Mouse (Mus musculus) liver, embryonic 12.5 days (tissue): ENCODE measurements around the gene Nefh. TPM values are rescaled to one million over a fixed set of nuclear protein-coding genes. Genes with fewer than 3 reads are reported as not detected.

Experiments
- ATAC-seq: fragments of 200-750 bp; cut with Nextera tagmentation; 2 replicates; pipeline ENCODE4 v1.8.0; 2017; ENCODE audit warnings: moderate number of reproducible peaks, mild to moderate bottlenecking, moderate library complexity
- H3K27ac ChIP-seq: fragments of 300-500 bp; sonication (generic); 2 replicates; pipeline ENCODE4 v1.5.1; 2016; ENCODE audit warnings: mild to moderate bottlenecking
- H3K27me3 ChIP-seq: fragments of 300-500 bp; sonication (generic); replicated peaks from 2 replicates; pipeline ENCODE4 v1.6.1; 2016; ENCODE audit warnings: mild to moderate bottlenecking, moderate library complexity
- H3K36me3 ChIP-seq: fragments of 300-500 bp; sonication (generic); 2 replicates; pipeline ENCODE4 v1.6.1; 2016; ENCODE audit warnings: mild to moderate bottlenecking, moderate library complexity
- H3K4me1 ChIP-seq: fragments of 300-500 bp; sonication (generic); 2 replicates; pipeline ENCODE4 v1.6.1; 2016
- H3K4me2 ChIP-seq: fragments of 300-500 bp; sonication (generic); 2 replicates; pipeline ENCODE4 v1.6.1; 2016; ENCODE audit warnings: mild to moderate bottlenecking, moderate library complexity
- H3K4me3 ChIP-seq: fragments of 300-500 bp; sonication (generic); 2 replicates; pipeline ENCODE4 v1.5.1; 2016; ENCODE audit warnings: mild to moderate bottlenecking, moderate library complexity
- H3K9ac ChIP-seq: fragments of 300-500 bp; sonication (generic); 2 replicates; pipeline ENCODE4 v1.6.1; 2016; ENCODE audit warnings: mild to moderate bottlenecking, moderate library complexity
- H3K9me3 ChIP-seq: fragments of 300-500 bp; sonication (generic); replicated peaks from 2 replicates; pipeline ENCODE4 v1.6.1; 2016; ENCODE audit warnings: mild to moderate bottlenecking, moderate library complexity
- WGBS: fragments of 180-500 bp; shearing (Covaris S2); methylation state at CpG from one replicate; pipeline ENCODE4 v1.1.7; 2016; ENCODE audit not compliant: insufficient replicate concordance; 5-methylcytosine and 5-hydroxymethylcytosine counted together
- polyA plus RNA-seq: library from polyadenylated mRNA; unstranded; fragments of >200 nt; fragmentation: Nextera tagmentation; extraction: Ambion mirVana; gene quantifications from 2 replicates; pipeline ENCODE4 v1.2.1, GENCODE M21; 2016

Nefh gene
- polyA plus RNA-seq, 1 experiment from 2014 or later: 0.73 TPM

- 37% methylated on average over 11 of the region's 11 CpGs for WGBS
- no peak overlapping the region for H3K9ac ChIP-seq
- no peak overlapping the region for H3K4me3 ChIP-seq
- H3K9me3 ChIP-seq: no peaks in the 10 kb centered on the region
- no peak overlapping the region for H3K4me2 ChIP-seq
- peaks cover 34% of the 10 kb centered on the region for H3K4me1 ChIP-seq
- H3K27ac ChIP-seq: peak overlapping the region; percentile 65; the same call in 1 of the 2 replicates
- H3K27me3 ChIP-seq: 0 out of 2 replicates have a peak, but pooled peaks cover 3% of the 10 kb centered on the region
- no peaks in the 10 kb centered on the region for H3K36me3 ChIP-seq
- ATAC-seq: peak; percentile 22; the same call in 1 of the 2 replicates
These were observed 26.7 kb upstream of the Nefh start for GRCm38 (mm10) chr11:4974376-4975122.

- no peak overlapping the region for H3K4me3 ChIP-seq
- H3K9ac ChIP-seq: no peak overlapping the region
- H3K9me3 ChIP-seq: no peaks in the 10 kb centered on the region
- no peak for ATAC-seq
- 0 out of 2 replicates have a peak, but pooled peaks cover 3% of the 10 kb centered on the region for H3K27me3 ChIP-seq
- H3K36me3 ChIP-seq: no peaks in the 10 kb centered on the region
- peaks cover 34% of the 10 kb centered on the region for H3K4me1 ChIP-seq
- no peak overlapping the region for H3K4me2 ChIP-seq
- WGBS: 55% methylated on average over 2 of the region's 2 CpGs
- peak overlapping the region; percentile 65 for H3K27ac ChIP-seq
These were observed 26.0 kb upstream of the Nefh start for GRCm38 (mm10) chr11:4973871-4974256.

GRCm38 (mm10) chr11:4972967-4973870, 25.4 kb upstream of the Nefh start:
- H3K9me3 ChIP-seq: no peaks in the 10 kb centered on the region
- 0 out of 2 replicates have a peak, but pooled peaks cover 3% of the 10 kb centered on the region for H3K27me3 ChIP-seq
- WGBS: 52% methylated on average over 13 of the region's 13 CpGs
- ATAC-seq: peak; percentile 71
- H3K36me3 ChIP-seq: no peaks in the 10 kb centered on the region
- H3K27ac ChIP-seq: peak overlapping the region; percentile 65
- H3K4me1 ChIP-seq: peaks cover 39% of the 10 kb centered on the region
- H3K4me3 ChIP-seq: no peak overlapping the region
- H3K9ac ChIP-seq: no peak overlapping the region
- H3K4me2 ChIP-seq: no peak overlapping the region

GRCm38 (mm10) chr11:4968376-4968775, 20.5 kb upstream of the Nefh start:
- H3K36me3 ChIP-seq: no peaks in the 10 kb centered on the region
- H3K4me2 ChIP-seq: no peak overlapping the region
- H3K9me3 ChIP-seq: no peaks in the 10 kb centered on the region
- ATAC-seq: no peak
- peaks cover 48% of the 10 kb centered on the region for H3K4me1 ChIP-seq
- 66% methylated on average over 10 of the region's 10 CpGs for WGBS
- no peaks in the 10 kb centered on the region for H3K27me3 ChIP-seq
- peak overlapping the region; percentile 27; the same call in 1 of the 2 replicates for H3K27ac ChIP-seq
- no peak overlapping the region for H3K9ac ChIP-seq
- H3K4me3 ChIP-seq: no peak overlapping the region

DNA sequence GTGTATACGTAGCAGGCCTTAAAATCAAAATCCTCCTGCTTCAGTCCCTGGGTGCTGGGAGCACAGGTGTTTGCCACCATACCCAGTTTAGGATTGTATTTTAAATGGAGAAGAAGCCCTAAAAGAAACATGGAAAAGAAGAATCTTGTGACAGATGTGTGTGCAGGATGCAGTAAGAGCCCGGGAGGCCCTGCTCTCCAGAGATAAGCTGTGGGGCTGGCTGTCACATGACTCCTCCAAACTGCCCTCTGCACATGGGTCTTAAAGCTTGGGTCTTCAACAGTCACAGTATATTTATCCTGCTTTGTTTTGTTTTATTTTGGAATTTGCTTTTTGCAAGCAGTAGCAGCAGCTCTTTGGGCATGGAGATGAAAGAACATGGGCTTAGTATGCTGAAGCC, 19.7 kb upstream of the Nefh start:
- ATAC-seq: peak; percentile 82
- peak overlapping the region; percentile 64 for H3K27ac ChIP-seq
- H3K4me3 ChIP-seq: no peak overlapping the region

DNA sequence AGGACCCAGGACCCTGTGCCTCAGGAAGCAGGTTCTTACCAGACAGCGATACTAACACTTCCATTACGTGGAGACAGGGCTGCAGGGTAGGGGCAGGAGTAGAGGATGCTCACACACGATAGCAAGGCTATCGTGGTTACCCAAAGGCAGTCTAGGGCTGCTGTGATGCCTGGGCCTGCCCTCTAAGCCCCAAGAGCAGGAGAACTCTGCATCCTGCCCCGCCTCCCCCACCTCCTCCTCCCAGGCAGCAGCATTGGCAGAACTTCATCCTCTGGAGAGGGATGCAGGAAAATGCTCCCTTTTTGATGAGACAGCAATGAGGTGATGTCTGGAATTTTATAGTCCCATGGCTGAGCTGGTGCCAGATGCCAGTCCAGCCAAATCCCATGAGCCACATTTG, 19.0 kb upstream of the Nefh start:
- peak overlapping the region; percentile 40 for H3K4me2 ChIP-seq
- WGBS: 10% methylated on average over 5 of the region's 5 CpGs

More for the DNA sequence above, 19.7 kb upstream of the Nefh start:
- no peaks in the 10 kb centered on the region for H3K36me3 ChIP-seq
- 15% methylated on average over 2 of the region's 2 CpGs for WGBS
- peak overlapping the region; percentile 2; the same call in 1 of the 2 replicates for H3K9ac ChIP-seq
- H3K4me1 ChIP-seq: peaks cover 48% of the 10 kb centered on the region
- H3K27me3 ChIP-seq: no peaks in the 10 kb centered on the region
- no peaks in the 10 kb centered on the region for H3K9me3 ChIP-seq
- H3K4me2 ChIP-seq: peak overlapping the region; percentile 40

DNA sequence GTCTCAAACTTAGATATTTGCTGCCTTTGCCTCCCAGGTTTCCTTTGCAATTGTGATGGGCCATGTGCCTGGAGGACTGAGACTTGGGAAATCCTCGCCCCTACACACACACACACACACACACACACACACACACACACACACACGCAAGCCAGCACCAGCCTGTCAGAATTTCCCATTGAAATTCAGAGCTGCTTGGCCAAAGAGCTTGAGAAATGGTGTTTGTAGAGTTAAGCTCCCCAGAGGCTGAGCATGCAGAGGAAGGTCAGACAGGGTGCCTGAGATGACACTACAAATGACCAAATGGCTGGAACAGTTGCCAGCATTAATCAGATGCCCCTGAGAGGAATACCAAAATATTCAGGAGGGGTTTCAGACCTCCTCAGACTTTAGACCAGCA, 18.5 kb upstream of the Nefh start:
- Histone ChIP-seq H3K27me3 (no peaks in the 10 kb centered on the region), H3K36me3 (no peaks in the 10 kb centered on the region), H3K27ac (peak overlapping the region; percentile 64), H3K9ac (0 out of 2 replicates have a peak overlapping the region, but pooled peaks have one; percentile 2), H3K4me3 (no peak overlapping the region), H3K4me1 (peaks cover 48% of the 10 kb centered on the region), H3K4me2 (peak overlapping the region; percentile 40), H3K9me3 (no peaks in the 10 kb centered on the region)
- no peak for ATAC-seq
- WGBS: 67% methylated on average over 2 of the region's 2 CpGs

More for the DNA sequence above, 19.0 kb upstream of the Nefh start:
- Histone ChIP-seq H3K27ac (peak overlapping the region; percentile 64), H3K4me3 (no peak overlapping the region), H3K9ac (peak overlapping the region; percentile 2; the same call in 1 of the 2 replicates), H3K27me3 (no peaks in the 10 kb centered on the region), H3K36me3 (no peaks in the 10 kb centered on the region), H3K9me3 (no peaks in the 10 kb centered on the region), H3K4me1 (peaks cover 48% of the 10 kb centered on the region)
- ATAC-seq: peak; percentile 86

- Histone ChIP-seq H3K27ac (no peak overlapping the region), H3K4me1 (peaks cover 34% of the 10 kb centered on the region), H3K4me2 (no peak overlapping the region), H3K36me3 (no peaks in the 10 kb centered on the region), H3K9me3 (no peaks in the 10 kb centered on the region), H3K9ac (no peak overlapping the region), H3K4me3 (no peak overlapping the region), H3K27me3 (peaks cover 4% of the 10 kb centered on the region)
- WGBS: 58% methylated on average over 6 of the region's 6 CpGs
- no peak for ATAC-seq
These were observed 15.4 kb upstream of the Nefh start for GRCm38 (mm10) chr11:4963099-4963808.

DNA sequence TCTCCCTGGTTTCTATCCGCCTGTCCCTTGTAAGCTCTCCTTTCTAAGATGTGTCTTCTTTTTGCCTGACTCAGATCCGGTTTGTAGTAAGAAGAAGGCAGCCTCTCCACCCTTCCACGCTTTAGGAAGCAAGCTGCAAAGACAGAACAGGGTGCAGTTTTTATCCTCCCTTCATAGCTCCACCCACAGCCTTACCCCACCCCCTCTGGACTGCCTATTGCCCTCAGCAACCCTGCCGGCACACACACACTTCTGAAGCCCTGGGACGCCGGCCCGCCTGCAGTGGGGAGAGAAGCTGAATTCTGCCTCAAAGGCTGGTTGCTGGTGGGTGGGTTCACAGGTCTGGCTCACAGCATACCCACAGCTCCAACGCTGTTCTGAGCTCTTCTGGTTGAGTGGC, 6.1 kb upstream of the Nefh start:
- Histone ChIP-seq H3K36me3 (no peaks in the 10 kb centered on the region), H3K4me1 (peaks cover 9% of the 10 kb centered on the region), H3K9ac (no peak overlapping the region), H3K4me3 (no peak overlapping the region), H3K4me2 (no peak overlapping the region), H3K27me3 (peaks cover 92% of the 10 kb centered on the region), H3K9me3 (no peaks in the 10 kb centered on the region), H3K27ac (no peak overlapping the region)
- ATAC-seq: no peak
- WGBS: 3% methylated on average over 8 of the region's 8 CpGs

DNA sequence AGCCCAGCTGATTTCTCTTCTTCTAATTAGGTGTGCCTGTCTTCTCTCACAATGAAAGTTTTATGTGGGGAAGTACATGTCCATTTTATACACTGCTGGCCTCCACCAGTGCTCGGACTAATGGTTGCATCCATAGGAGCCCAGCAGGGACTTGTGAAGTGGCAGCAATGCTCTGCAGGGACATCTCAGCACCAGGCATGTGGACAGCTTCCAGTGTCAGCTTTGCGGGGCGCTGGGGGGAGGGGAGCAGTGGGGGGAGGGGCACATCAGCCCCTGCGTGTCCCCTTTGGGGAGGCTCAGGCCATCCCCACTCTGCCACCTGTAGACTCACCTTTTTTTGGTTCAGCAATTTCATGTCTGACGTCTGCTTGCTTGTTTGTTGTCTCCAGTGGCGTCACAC, 5.5 kb upstream of the Nefh start:
- Histone ChIP-seq H3K27ac (no peak overlapping the region), H3K4me2 (no peak overlapping the region), H3K27me3 (peaks cover 95% of the 10 kb centered on the region), H3K4me3 (no peak overlapping the region), H3K4me1 (peaks cover 9% of the 10 kb centered on the region), H3K9ac (no peak overlapping the region), H3K9me3 (no peaks in the 10 kb centered on the region), H3K36me3 (no peaks in the 10 kb centered on the region)
- no peak for ATAC-seq
- WGBS: 2% methylated on average over 6 of the region's 6 CpGs

GRCm38 (mm10) chr11:4949256-4950044, 1.6 kb upstream of the Nefh start:
- H3K4me2 ChIP-seq: no peak overlapping the region
- WGBS: 7% methylated on average over 23 of the region's 23 CpGs
- no peak overlapping the region for H3K27ac ChIP-seq
- H3K27me3 ChIP-seq: peaks cover 100% of the 10 kb centered on the region
- H3K9ac ChIP-seq: no peak overlapping the region
- no peak for ATAC-seq
- H3K9me3 ChIP-seq: no peaks in the 10 kb centered on the region
- H3K4me3 ChIP-seq: no peak overlapping the region
- H3K4me1 ChIP-seq: peaks cover 25% of the 10 kb centered on the region
- H3K36me3 ChIP-seq: no peaks in the 10 kb centered on the region
